Mouse (Mus musculus) bone marrow, adult 2 months (tissue): ENCODE results near the gene Il2rg. TPM values are rescaled to one million over a fixed set of nuclear protein-coding genes. Genes with fewer than 3 reads are reported as not detected.

Source experiments
- H3K27ac ChIP-seq: fragments of 200-500 bp; 2 replicates; pipeline ENCODE4 v1.5.1; 2012; ENCODE audit warnings: low read depth, mild to moderate bottlenecking, control low read depth, inconsistent platforms, low read length; ENCODE audit not compliant: control insufficient read depth, poor library complexity, insufficient read depth
- H3K4me1 ChIP-seq: fragments of 200-500 bp; 2 replicates; pipeline ENCODE4 v1.6.1; 2011; ENCODE audit warnings: low read length; ENCODE audit not compliant: control insufficient read depth, insufficient read depth
- H3K4me3 ChIP-seq: fragments of 200-500 bp; replicated peaks from 2 replicates; pipeline ENCODE3; 2011; ENCODE audit warnings: mild to moderate bottlenecking, low read depth, low read length, control low read depth; ENCODE audit not compliant: control insufficient read depth
- CTCF ChIP-seq: fragments of 200-500 bp; IDR thresholded peaks from 2 replicates; pipeline ENCODE4 v1.5.1; 2011; ENCODE audit warnings: low read length, control low read depth; ENCODE audit not compliant: control insufficient read depth, insufficient read depth
- POLR2A ChIP-seq: fragments of 200-500 bp; IDR thresholded peaks from 2 replicates; pipeline ENCODE4 v1.6.1; 2011; ENCODE audit warnings: low read depth, mild to moderate bottlenecking, control low read depth, low read length, borderline replicate concordance; ENCODE audit not compliant: control insufficient read depth
- WGBS: fragments of 180-500 bp; shearing (Covaris S2); methylation state at CpG from one replicate; pipeline ENCODE4 v1.1.7; 2018; 5-methylcytosine and 5-hydroxymethylcytosine counted together
- polyA plus RNA-seq: library from polyadenylated mRNA; stranded (reverse); fragments of >200 nt; gene quantifications from 2 replicates; pipeline ENCODE4 v1.2.4, GENCODE M21; 2011; ENCODE audit warnings: low replicate concordance; ENCODE audit not compliant: missing spikeins, insufficient read depth, insufficient read length

Il2rg gene
- polyA plus RNA-seq, 1 experiment = 32.4 TPM

GRCm38 (mm10) chrX:101273875-101274738 lies 6.1 kb upstream of the Il2rg start, which contains the start of gene Med12:
TSS of gene Med12 (plus strand) at chrX:101274030.
- TF ChIP-seq POLR2A = peak; percentile 59; the same call in 1 of the 2 replicates
- no peak for TF ChIP-seq CTCF
- WGBS = 10% methylated on average over 54 of the region's 54 CpGs
- peak within 1 kb of the TSS; percentile 89 for H3K27ac ChIP-seq
- H3K4me1 ChIP-seq = no peaks in the 10 kb centered on the region; the same call in 1 of the 2 replicates
- H3K4me3 ChIP-seq = peak within 1 kb of the TSS; percentile 90

- Histone ChIP-seq H3K4me1 (no peaks in the 10 kb centered on the region; the same call in 1 of the 2 replicates), H3K4me3 (peak overlapping the region; percentile 90), H3K27ac (peak overlapping the region; percentile 89)
- 42% methylated on average over 6 of the region's 6 CpGs for WGBS
- TF ChIP-seq POLR2A = no peak
- no peak for TF ChIP-seq CTCF
Observed at GRCm38 (mm10) chrX:101273410-101273809, 5.4 kb upstream of the Il2rg start.

- TF ChIP-seq POLR2A (no peak), CTCF (no peak)
- WGBS = 15% methylated on average over 3 of the region's 3 CpGs
- Histone ChIP-seq H3K4me3 (peak within 1 kb of the TSS; percentile 73), H3K27ac (peak within 1 kb of the TSS; percentile 72), H3K4me1 (no peaks in the 10 kb centered on the region; the same call in 1 of the 2 replicates)
Observed at GRCm38 (mm10) chrX:101268755-101269124, 685 bp upstream of the Il2rg start, which contains the start of gene Gm20489. TSS of gene Gm20489 (minus strand) at chrX:101269023.

- H3K4me1 ChIP-seq = no peaks in the 10 kb centered on the region; the same call in 1 of the 2 replicates
- H3K27ac ChIP-seq = no peak overlapping the region
- peak overlapping the region; percentile 55 for H3K4me3 ChIP-seq
- TF ChIP-seq POLR2A (no peak), CTCF (no peak)
- 45% methylated on average over 6 of the region's 6 CpGs for WGBS
Observed at GRCm38 (mm10) chrX:101266631-101267030, 1.4 kb downstream of the Il2rg start.

- H3K4me3 ChIP-seq = no peak within 1 kb of the TSS
- H3K4me1 ChIP-seq = no peaks in the 10 kb centered on the region; the same call in 1 of the 2 replicates
- H3K27ac ChIP-seq = no peak within 1 kb of the TSS
- 94% methylated on average over 1 of the region's 1 CpGs for whole genome bisulfite sequencing
- TF ChIP-seq CTCF (no peak), POLR2A (no peak)
Observed at GRCm38 (mm10) chrX:101263892-101264291, 4.2 kb downstream of the Il2rg start, which contains the start of gene Gm614. TSS of gene Gm614 (minus strand) at chrX:101263992.

- Histone ChIP-seq H3K4me1 (no peaks in the 10 kb centered on the region; the same call in 1 of the 2 replicates), H3K4me3 (no peak overlapping the region), H3K27ac (0 out of 2 replicates have a peak overlapping the region, but pooled peaks have one; percentile 15)
- 15% methylated on average over 13 of the region's 13 CpGs for WGBS
- TF ChIP-seq POLR2A = no peak
Observed at GRCm38 (mm10) chrX:101260441-101261325, 7.4 kb downstream of the Il2rg start.

- H3K27ac ChIP-seq = no peak overlapping the region
- TF ChIP-seq CTCF (peak; percentile 37; the same call in 1 of the 2 replicates), POLR2A (no peak)
- H3K4me1 ChIP-seq = no peaks in the 10 kb centered on the region; the same call in 1 of the 2 replicates
- 79% methylated on average over 13 of the region's 13 CpGs for WGBS
- no peak overlapping the region for H3K4me3 ChIP-seq
Observed at GRCm38 (mm10) chrX:101256603-101257002, 11.5 kb downstream of the Il2rg start.

GRCm38 (mm10) chrX:101254740-101255139 lies 13.3 kb downstream of the Il2rg start:
- Histone ChIP-seq H3K4me3 (peak overlapping the region; percentile 88), H3K4me1 (no peaks in the 10 kb centered on the region; the same call in 1 of the 2 replicates), H3K27ac (peak overlapping the region; percentile 68)
- TF ChIP-seq CTCF (no peak), POLR2A (no peak)
- 8% methylated on average over 26 of the region's 26 CpGs for WGBS
